Mouse (Mus musculus) heart, postnatal 4 days (tissue): ENCODE measurements around the gene Pgpep1l. TPM values are rescaled to one million over a fixed set of nuclear protein-coding genes. Genes with fewer than 3 reads are reported as not detected.
"Not testable (repeated sequence)": the region's sequence is repeated elsewhere in the genome, so short reads cannot be mapped to it uniquely, and the experiment has no call there.

Source experiments
- DNase-seq: peaks from one replicate; pipeline ENCODE4 v3.0.0; 2021
- total RNA-seq, 2 experiments: library from RNA; stranded (reverse); gene quantifications; 2 replicates each; pipeline ENCODE4 v1.2.3; 2021

Gene Pgpep1l
- total RNA-seq, 2 experiments from 2014 or later: not detected

DNA sequence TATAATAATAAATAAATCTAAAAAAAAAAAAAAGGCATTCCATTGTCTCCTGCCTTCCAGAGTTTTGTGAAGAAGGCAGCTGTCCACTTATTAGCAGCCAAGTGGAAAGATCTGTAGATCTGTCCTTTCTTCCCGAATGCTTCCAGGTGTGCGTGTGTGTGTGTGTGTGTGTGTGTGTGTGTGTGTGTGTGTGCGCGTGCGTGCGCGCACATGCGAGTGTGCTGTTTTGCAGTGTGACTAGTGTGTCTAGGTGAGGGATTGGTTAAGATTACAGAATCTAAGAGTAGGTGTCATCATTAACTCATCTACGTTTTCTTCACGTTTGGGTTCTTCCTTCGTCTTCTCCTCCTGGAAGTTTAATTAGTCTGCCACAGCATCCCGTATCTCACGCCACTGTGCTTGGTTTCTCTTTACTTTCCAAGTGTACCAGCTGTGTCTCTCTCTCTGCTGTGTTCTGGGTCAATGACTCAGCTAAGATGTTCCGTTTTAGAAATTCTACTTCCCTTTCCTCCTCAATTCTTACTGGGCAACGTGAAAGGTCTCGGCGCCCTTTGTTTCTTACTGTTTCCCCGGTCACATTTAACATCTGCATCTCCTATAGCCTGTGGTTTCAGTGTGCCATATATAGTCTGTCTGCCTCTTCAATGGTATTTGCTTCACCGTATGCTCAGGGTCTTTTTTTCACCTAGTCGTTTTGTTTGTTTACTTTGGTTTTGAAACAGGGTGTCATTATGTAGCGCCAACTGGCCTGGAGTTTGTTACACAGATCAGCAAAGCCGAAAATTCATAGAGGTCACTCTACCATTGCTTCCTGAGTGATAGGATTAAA lies 18.5 kb upstream of the Pgpep1l start:
- DNase-seq: no peak

DNA sequence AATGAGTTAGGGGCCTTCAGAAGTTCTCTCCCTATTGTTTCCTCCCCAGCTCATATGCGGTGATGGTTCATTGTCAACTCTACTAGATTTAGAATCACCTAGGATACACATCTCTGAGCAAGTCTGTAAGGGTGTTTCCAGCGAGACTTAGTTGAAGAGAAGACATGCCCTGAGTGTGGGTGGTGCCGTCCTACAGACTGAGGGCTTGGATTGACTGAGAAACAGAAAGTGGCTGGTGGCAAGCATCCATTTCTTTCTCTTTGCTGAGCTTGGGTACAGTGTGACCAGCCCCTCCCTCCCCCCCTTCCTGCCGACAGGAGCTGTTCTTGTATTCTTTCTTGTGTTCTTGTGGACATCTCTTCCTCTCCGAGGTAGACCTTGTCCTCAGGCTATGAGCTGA lies 17.3 kb upstream of the Pgpep1l start:
- no peak for DNase-seq

DNA sequence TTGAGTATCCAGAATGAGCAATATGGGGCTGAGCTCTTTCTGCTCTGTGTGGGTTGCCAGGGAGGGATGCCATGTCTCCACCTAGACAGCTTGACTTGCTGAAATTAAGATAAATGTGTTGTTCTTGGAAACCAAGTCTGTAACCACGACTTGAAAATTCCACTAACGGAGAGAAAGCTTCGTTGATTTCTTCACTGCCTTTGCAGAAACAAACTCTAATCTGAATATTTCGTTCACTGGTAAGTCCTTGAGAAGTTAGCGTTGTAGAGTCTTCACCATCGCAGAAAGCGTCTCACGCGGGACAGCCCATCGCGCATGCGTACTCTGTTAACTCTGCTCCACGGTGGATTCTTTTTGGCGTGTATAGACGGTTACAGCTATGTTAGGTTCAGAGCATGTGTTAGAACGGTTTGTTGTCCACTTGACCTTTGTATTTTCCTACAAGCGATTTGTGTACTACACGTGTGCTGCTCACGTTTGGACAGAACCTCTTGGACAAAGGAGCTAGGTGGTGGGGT lies 16.4 kb upstream of the Pgpep1l start:
- no peak for DNase-seq

DNA sequence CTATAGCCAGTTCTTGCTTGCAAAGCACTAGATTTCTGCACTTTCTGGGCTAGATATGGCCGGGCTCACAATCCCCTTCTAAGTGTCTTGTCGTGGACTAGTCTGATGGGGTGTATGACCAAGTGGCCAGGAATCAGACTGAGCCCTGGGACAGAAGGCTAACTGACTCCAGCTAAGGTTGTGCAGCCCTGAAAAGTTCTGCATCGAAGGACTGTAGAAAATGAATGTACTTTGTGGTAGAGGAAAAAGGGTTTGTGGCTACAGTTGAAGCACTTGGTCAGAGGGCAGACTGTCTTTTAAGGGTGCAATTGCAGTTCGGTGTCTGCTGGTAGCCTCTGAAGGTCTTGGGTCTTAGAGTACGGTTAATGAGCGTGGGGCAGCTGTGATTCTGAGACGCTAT lies 15.4 kb upstream of the Pgpep1l start:
- DNase-seq: no peak

DNA sequence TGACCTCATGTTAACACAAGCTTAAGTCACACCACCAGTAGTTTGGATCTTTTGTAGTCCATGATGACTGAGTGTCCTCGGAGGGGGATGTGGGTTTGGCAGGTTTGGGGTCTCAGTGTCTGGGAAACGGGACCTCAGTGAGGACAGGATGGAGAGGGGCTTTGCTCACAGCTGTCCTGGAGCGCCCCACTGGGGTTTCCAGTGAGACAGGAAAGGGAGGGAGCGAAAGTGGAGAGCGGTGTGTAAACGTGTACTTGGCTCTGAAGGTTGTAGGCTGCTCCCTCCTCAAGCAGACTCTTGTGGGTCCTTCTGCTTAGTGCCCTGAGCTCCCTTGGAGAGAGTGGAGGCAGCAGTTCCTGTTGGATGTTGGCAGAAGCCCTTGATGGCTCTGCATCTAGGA lies 14.9 kb upstream of the Pgpep1l start:
- no peak for DNase-seq

DNA sequence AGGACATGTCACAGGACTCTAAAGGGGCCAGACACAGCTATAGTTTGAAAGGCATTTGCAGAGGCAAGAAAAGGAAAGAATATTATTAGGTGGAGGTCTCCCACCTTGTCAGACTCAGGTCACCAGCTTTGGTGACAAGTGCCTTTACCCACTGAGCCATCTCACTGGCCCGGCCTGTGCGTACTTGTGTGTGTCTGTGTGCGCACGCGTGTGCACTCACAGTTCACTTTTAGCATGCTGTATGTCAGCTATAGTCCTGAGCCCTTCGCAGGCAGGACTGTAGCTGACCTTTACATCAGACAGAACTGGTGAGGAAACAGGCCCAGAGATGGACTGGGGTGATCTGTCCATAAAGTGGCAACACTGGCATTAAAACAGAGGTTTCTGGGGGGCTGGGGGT lies 14.4 kb upstream of the Pgpep1l start:
- DNase-seq: no peak

DNA sequence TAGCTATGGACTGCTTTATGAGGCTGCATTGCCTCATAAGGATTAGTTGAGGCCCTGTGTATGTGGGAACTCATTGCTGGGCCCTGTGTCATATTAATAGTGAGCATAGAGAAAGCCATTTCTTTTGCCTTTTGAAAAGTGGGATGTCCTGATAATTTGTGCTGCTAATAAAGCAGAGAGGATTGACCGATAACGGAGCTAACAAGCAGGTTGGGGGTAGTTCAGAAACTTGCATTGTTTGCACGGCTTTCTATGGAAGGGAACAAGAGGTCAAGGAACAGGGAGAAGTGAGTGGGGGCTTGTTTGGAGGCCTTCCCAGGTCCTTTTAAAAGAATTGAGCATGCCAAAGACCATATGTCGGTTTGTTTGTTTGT lies 13.9 kb upstream of the Pgpep1l start:
- no peak for DNase-seq

DNA sequence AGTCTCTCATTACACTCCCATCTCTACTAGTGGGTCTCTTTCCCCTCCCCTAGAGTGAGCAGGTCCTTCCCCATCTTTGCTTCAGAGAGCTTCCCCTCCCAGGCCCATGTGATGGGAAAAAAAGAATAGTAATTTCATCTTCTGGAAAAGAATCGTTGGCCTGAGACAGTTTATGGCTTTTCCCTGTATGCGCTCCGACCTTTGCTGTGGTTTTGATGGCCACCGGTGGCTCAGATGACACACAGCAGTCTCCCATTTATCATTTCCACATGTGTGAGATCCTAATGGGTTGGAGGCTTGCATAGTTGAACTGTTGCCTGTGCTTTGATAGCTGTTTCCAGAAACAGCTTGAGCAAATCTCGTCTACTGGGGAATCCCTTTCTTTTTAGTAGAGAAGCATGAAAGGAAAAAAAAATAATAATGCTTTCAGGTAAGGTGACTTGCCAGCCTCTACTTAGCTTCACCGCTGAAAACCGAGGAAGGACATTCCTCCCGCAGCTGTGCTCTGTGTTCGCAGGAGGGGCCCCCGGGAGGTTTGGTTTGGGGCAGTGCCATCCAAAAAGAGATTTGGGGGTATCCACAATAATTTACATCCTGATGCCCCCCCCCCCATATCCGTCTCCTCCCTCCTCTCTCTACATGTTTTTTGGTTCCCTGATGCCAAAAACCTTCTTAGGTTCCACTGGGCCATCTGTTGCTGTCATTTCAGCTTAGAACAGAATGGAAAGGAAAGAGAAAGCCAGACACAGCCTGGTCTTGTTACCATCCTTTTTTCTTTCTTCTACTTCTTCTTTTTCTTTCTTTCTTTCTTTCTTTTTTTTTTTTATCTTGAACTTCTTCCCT lies 13.2 kb upstream of the Pgpep1l start:
- DNase-seq: no peak

DNA sequence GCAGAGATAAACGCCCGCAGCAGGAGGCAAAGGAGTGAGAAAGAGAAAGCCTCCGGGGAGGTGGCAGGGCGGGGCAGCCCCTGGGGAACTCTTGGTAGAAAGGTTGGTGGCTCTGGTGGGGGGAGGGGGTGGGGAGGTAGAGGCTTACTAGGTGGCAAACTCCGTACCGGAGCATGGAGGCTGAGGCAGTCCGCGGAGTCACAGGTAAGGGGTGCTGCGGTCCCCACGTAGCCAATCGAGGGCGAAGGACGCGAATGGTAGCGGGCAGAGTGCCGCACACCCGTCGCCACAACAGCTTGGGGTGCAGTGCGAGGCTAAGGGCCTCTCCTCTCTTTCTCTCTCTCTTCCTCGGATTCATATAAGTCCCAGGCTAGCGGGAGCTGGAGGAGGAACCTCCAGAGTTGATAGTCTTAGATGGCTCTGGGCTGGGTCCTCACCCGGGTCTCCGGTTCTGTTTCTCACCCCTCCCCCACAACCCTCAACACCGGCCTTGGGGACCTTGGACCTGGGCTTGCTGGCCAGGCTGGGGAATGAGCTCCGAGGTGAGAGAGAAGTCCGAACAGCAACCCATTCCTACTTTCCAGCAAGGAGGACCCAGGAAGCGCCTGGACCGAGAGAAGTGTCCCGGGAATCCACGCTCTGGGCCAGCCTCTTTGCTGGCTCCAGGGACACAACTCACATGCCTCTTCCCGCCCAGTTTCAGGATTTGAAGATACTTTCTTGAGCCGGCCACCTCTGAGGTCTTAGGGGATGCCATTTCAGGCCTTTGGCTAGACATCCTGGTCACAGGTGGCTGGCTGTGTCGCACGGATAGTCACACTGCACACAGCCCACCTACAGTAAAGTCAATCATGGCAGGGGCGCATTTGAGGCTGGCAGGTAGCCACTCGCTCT lies 12.1 kb upstream of the Pgpep1l start:
- DNase-seq: no peak

DNA sequence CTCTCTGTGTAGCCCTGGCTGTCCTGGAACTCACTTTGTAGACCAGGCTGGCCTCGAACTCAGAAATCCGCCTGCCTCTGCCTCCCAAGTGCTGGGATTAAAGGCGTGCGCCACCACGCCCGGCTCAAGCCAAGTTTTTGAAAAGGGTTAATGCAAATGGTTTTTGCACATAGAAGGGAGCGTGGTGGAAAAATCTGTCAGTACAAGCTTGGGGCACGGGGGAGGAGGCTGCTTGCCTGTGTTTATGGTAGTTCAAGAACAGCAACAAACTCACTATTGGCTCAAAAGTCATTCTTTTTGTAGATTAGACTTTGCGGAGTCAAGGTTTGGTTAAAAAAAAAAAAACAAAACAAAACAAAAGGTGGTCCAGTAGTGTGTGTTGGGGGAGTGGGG lies 11.4 kb upstream of the Pgpep1l start:
- DNase-seq: not testable (repeated sequence)

DNA sequence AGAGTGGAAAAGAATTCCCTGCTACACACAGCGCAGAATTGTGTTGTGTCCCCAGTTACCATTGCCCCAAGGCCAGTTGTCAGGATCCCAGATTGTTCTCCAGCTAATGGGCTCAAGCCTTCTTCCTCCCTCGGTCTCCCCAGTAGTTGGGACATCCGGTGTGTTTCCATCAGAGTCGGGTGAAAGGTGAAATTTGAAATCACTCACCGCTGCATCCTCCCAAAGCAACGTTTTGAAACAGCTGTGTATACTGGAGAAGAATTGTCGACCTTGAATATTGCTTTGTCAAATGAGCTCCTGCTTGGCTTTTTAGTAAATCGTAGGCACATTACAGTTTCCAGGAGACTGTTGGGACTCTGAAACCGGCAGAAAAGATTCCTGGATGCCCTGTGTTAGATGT lies 10.9 kb upstream of the Pgpep1l start:
- no peak for DNase-seq

DNA sequence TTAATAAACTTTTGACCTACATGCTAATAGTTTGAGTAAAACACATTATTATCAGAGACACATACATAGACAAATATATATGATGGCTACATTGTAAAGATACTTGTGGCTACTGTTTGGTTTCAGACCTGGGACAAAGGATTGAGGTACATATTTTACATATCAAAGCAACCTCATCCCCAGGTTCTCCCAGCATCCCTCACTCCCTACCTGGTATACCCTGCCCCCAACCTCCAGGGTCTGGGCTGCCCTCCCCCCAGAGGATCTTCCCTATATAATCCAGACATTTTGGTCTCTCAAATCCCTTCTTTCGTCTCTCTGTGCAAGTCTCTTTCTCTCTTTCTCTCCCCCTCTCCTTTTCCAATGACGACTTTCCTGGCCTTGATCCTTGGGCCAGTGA lies 10.2 kb upstream of the Pgpep1l start:
- no peak for DNase-seq

DNA sequence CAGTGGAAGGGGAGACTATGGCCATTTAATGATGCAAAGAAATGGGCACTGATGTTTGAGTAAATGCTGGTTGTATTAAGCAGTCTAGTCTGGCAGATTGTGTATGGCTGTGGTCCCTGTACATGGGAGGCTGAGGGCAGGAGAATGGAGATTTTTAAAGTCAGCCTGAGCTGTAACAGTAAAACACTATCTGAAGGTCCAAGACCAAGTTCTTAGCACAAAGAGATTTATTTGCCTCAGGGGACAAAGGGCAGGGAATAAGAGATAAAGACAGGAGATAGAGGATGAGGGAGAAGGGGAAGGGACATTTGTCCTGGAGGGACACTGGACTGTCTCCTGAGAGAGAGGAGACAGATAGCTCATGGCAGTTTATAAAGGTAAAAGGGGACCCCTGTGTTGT lies 9.5 kb upstream of the Pgpep1l start, which contains the start of gene Fam169b:
Fam169b (plus strand) TSS at position 325 of the 400 bp plus-strand sequence.
- DNase-seq: no peak

DNA sequence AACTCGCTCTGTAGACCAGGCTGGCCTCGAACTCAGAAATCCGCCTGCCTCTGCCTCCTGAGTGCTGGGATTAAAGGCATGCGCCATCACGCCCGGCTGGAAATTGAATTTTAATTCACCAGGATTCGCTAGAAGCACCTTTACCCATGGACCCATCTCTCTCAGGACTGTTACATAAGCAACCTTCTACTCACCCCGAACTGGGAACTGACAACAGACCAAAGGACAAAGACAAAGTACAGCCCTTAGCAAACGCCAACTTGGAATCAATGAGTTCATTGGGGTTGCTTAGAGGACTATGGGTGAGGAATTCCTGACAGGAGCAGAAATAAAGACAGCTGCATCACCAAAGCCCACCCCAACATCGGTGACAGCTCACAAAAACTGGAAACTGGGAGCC lies 8.6 kb upstream of the Pgpep1l start:
- no peak for DNase-seq

DNA sequence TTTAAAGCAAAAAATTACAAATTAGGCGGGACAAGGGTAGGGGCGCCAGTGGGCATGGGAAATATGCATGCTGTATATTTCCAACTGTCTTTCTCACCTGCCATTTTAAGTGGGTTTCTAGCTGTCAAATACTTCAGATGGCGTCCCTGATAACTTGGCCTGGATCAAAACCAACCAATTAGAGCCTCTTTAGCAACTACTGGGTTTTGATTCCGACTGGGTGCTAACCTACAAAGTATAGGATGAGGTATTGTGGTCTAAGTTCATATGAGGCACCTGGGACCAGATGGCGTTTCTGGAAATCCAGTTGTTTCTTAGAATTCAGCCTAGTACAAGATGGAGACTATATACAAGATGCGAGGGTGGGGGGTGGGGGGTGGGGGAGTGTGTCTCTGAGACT lies 7.8 kb upstream of the Pgpep1l start:
- DNase-seq: no peak

DNA sequence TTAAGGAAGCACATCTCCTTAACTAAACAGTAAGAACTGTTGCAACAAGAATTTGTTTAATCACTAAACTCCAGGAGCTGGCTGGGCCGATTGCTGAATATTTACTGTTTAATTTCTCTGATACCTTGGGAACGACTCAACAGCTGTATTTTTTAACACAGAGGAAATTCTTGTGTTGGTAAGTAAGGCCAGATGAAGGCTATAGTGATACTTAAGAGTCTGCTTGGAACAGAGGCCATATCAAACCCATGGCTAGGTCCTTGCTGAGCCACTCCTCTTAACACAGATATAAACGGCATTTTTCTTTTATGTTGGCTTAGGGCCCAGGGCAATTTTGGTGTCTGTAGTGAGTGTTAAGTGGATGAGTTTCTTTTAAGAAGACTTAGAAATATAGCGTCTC lies 6.5 kb upstream of the Pgpep1l start:
- no peak for DNase-seq

DNA sequence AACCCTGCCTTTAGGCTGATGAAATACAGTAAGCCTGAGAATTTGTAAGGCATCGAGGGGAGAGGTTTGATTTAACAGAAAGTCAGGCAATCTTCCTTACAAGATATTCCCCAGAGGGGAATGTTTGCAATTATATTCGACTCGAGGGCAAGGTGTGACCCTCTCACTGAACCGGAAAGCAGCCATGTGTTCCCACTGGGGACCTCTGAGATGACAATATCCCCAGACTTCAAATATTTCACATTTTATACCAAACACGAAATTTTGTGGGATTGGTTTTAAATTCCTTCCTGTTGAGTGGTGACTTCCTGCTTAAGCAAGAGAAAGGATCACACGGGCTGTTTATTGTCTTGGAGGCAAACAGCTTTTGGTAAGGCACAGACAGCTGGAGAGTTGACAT lies 2.7 kb upstream of the Pgpep1l start:
- peak; percentile 18 for DNase-seq

DNA sequence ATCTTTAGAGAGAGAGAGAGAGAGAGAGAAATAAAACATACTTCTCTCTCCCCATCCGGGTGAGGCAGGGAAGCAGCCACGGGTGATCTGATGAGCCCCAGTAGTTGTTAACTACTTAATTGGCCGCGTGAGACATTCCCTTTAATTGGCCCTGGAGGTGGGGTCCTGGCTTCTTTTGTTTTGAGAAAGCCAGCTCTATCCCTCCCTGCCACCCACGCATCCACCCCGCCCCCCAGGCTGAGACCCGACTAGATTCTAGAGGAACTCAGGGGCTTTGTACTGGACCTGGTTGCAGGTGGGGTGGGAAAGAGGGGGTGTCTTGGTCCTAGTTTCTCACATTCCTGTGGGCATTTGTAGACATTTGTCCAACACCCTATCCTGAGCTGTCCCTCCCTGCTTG lies 1.4 kb upstream of the Pgpep1l start:
- no peak for DNase-seq

DNA sequence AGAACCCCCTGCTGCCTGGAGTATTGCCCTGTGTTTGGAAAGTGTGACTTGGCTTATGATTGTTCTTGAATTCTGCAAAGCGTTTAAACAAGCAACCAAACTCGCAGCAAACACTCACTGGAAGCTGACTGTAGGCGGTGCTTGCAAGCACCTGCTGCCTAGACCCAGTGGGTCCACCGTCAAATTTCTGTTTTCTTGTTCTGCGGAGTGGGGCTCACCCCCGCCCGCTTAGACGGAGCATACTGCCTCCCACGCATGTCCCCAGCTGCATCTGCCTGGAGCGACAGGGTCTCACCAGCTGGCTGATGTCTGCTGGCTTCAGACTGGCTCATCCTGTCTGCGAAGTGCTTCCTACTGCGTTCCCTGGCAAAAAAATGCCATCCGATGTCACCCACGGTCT lies 498 bp upstream of the Pgpep1l start:
- DNase-seq: peak; percentile 54

DNA sequence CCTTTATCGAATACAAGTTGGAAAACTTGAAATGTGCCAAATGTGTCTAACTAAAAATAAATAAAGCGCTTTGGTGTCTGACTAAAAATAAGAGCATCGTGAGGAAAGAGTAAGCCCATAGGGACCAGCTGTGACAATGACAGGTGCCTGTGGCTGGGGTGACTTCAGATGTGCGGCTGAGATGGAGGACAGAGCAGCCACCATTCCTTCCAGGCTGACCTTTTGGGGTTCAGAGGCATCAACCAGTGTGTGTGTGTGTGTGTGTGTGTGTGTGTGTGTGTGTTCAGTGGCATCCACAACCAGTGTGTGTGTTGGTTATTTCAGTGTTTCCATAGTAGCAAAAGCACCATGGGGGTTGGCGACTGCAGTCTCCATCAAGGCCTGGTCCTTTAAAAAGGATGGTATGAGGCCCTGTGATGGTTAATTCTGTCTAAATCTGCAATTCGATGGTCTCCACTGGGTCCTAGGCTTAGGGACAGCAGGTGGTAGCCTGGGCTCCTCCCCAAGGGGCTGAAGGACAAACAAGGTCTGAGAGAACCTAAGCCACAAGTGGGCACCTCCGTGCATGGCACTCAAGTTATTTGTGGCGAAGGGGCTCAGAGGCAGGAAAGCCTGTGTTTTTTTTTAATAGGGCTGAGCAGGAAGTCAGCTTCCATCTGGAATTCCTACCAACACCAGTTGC lies 546 bp downstream of the Pgpep1l start:
- no peak for DNase-seq

DNA sequence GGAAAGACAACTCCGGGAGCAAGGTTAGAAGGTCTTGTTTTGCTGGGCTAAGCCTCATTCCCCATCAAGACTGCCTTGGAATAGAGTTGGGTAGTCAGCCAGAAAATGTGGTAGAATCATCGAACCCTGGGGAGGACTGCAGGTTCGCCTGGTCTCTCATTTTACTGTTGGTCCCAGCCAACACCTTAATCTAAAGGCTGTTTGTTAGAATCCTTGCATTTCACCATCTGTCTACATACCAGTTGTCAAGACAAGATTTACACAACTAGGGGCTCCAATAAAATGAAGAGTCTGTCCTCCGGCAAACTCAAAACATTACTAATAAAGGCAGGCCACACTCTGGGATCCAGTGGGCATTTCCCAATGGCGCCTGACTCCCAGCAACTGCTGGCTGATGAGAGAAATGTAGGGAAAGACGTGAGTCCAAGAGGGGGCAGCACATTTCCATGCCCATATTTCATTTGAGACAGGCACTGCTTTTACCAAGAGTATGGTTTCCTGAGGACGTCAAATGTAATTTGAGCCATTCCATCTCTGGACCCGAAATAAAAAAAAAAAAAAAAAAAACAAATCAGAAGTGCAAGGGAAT lies 1.3 kb downstream of the Pgpep1l start:
- DNase-seq: no peak
